ENCODE assay signal across 8 mouse cellular contexts in genomic region chr8:120179027-120179431, GRCm38 (mm10). TPM values are rescaled to one million over a fixed set of nuclear protein-coding genes. Genes with fewer than 3 reads are reported as not detected.
DNase-seq lines count a peak whose midpoint lies in the region; ATAC-seq and TF ChIP-seq lines count a peak whose summit lies in the region.

No protein-coding gene starts in this region.

- H3K4me1 ChIP-seq in embryonic facial prominence, embryonic 12.5 days = peaks cover 40% of the 10 kb centered on the region
- H3K4me1 ChIP-seq in heart, adult 2 months (ENCODE audit: control insufficient read depth, insufficient read depth, low read length) = peaks cover 2% of the 10 kb centered on the region
- no peaks in the 10 kb centered on the region for H3K4me1 ChIP-seq in kidney, adult 2 months (ENCODE audit: control insufficient read depth, insufficient read depth, low read length)
- H3K4me1 ChIP-seq in limb, embryonic 12.5 days (replicated peaks) = peaks cover 46% of the 10 kb centered on the region
- H3K4me1 ChIP-seq in midbrain, embryonic 15.5 days = peaks cover 48% of the 10 kb centered on the region

- H3K9ac ChIP-seq in embryonic facial prominence, embryonic 12.5 days = no peak overlapping the region
- no peak overlapping the region for H3K9ac ChIP-seq in heart, adult 2 months (ENCODE audit: low read depth, low read length)
- H3K9ac ChIP-seq in limb, embryonic 12.5 days (replicated peaks) = no peak overlapping the region
- H3K9ac ChIP-seq in midbrain, embryonic 15.5 days = no peak overlapping the region

- H3K4me3 ChIP-seq in embryonic facial prominence, embryonic 12.5 days = no peak overlapping the region; the same call in 1 of the 2 replicates
- peak overlapping the region; percentile 38 for H3K4me3 ChIP-seq in heart, adult 2 months
- no peak overlapping the region for H3K4me3 ChIP-seq in kidney, adult 2 months (ENCODE audit: insufficient read depth, low read depth, low read length)
- H3K4me3 ChIP-seq in limb, embryonic 12.5 days (replicated peaks) = no peak overlapping the region
- no peak overlapping the region for H3K4me3 ChIP-seq in midbrain, embryonic 15.5 days

- peak overlapping the region; percentile 38 for H3K4me2 ChIP-seq in embryonic facial prominence, embryonic 12.5 days (replicated peaks)
- H3K4me2 ChIP-seq in limb, embryonic 12.5 days = peak overlapping the region; percentile 47
- H3K4me2 ChIP-seq in midbrain, embryonic 15.5 days = peak overlapping the region; percentile 46

- intact Hi-C loops in heart, adult 2 months (cut with DNase I) = loop anchor here (1.0 to 5.0 kb wide), 4 partner anchors 98 to 429 kb away; no protein-coding TSS in a partner anchor

- no peaks in the 10 kb centered on the region for H3K9me3 ChIP-seq in embryonic facial prominence, embryonic 12.5 days
- H3K9me3 ChIP-seq in limb, embryonic 12.5 days = no peaks in the 10 kb centered on the region
- H3K9me3 ChIP-seq in midbrain, embryonic 15.5 days = no peaks in the 10 kb centered on the region

- TF ChIP-seq CTCF in heart, adult 2 months (IDR thresholded peaks at IDR 0.05) = peak; percentile 92
- peak; percentile 93 for TF ChIP-seq CTCF in kidney, adult 2 months (conservative IDR thresholded peaks at IDR 0.05; ENCODE audit: insufficient read depth, insufficient read length, low read depth, low read length)

- no peaks in the 10 kb centered on the region for H3K36me3 ChIP-seq in embryonic facial prominence, embryonic 12.5 days
- no peaks in the 10 kb centered on the region for H3K36me3 ChIP-seq in heart, adult 2 months (ENCODE audit: control insufficient read depth, insufficient read depth, low read length)
- no peaks in the 10 kb centered on the region for H3K36me3 ChIP-seq in kidney, adult 2 months (ENCODE audit: control insufficient read depth, insufficient read depth, low read length)
- H3K36me3 ChIP-seq in limb, embryonic 12.5 days = no peaks in the 10 kb centered on the region
- no peaks in the 10 kb centered on the region for H3K36me3 ChIP-seq in midbrain, embryonic 15.5 days (replicated peaks)

- no peak for TF ChIP-seq POLR2A in heart, adult 2 months (IDR thresholded peaks at IDR 0.05; ENCODE audit: insufficient read depth, low read depth, low read length)
- no peak for TF ChIP-seq POLR2A in kidney, adult 2 months (IDR thresholded peaks at IDR 0.05; ENCODE audit: low read depth, low read length)

- peak; percentile 90 for TF ChIP-seq EP300 in heart, adult 2 months (IDR thresholded peaks at IDR 0.05; ENCODE audit: insufficient read depth, low read depth, low read length)

- WGBS in embryonic facial prominence, embryonic 12.5 days = 0% methylated on average over 10 of the region's 10 CpGs
- WGBS in heart, adult 2 months = 1% methylated on average over 10 of the region's 10 CpGs
- WGBS in kidney, adult 2 months = under 1% methylated on average over 10 of the region's 10 CpGs
- under 1% methylated on average over 10 of the region's 10 CpGs for WGBS in limb, embryonic 12.5 days
- WGBS in midbrain, embryonic 15.5 days = 1% methylated on average over 10 of the region's 10 CpGs

- ATAC-seq in embryonic facial prominence, embryonic 12.5 days (ENCODE audit: insufficient number of reproducible peaks, insufficient read depth, low FRiP score, low TSS enrichment) = peak; percentile 55; the same call in 1 of the 2 replicates
- peak; percentile 32 for ATAC-seq in limb, embryonic 12.5 days (ENCODE audit: insufficient number of reproducible peaks, insufficient read depth, low FRiP score, low TSS enrichment, low read depth)
- peak; percentile 69 for ATAC-seq in midbrain, embryonic 15.5 days (replicated peaks)

- DNase-seq in 3T3-L1 (ENCODE audit: low read depth, low spot score) = peak; percentile 95
- peak; percentile 92 for DNase-seq in adrenal gland, postnatal 36 days
- DNase-seq in heart, adult 2 months = peak; percentile 88 to 94
- peak; percentile 92 for DNase-seq in kidney, adult 2 months
- DNase-seq in spleen, adult 18-20 months = peak; percentile 61 to 84

- H3K27ac ChIP-seq in embryonic facial prominence, embryonic 12.5 days = no peak overlapping the region
- H3K27ac ChIP-seq in heart, adult 2 months = no peak overlapping the region; the same call in 1 of the 2 replicates
- no peak overlapping the region for H3K27ac ChIP-seq in kidney, adult 2 months (ENCODE audit: insufficient read depth, low read depth, low read length)
- no peak overlapping the region for H3K27ac ChIP-seq in limb, embryonic 12.5 days
- H3K27ac ChIP-seq in midbrain, embryonic 15.5 days = peak overlapping the region; percentile 49

- H3K79me2 ChIP-seq in heart, adult 2 months (replicated peaks; ENCODE audit: control insufficient read depth, insufficient read depth, low read length) = no peaks in the 10 kb centered on the region

- peaks cover 31% of the 10 kb centered on the region for H3K27me3 ChIP-seq in embryonic facial prominence, embryonic 12.5 days
- no peaks in the 10 kb centered on the region for H3K27me3 ChIP-seq in heart, adult 2 months (ENCODE audit: control insufficient read depth, insufficient read depth, low read length)
- H3K27me3 ChIP-seq in kidney, adult 2 months (replicated peaks; ENCODE audit: control insufficient read depth, insufficient read depth, low read length) = no peaks in the 10 kb centered on the region; the same call in 1 of the 2 replicates
- peaks cover 29% of the 10 kb centered on the region for H3K27me3 ChIP-seq in limb, embryonic 12.5 days
- H3K27me3 ChIP-seq in midbrain, embryonic 15.5 days (replicated peaks) = no peaks in the 10 kb centered on the region

RNA-seq across cellular contexts. Expression of gene Fam92b, which starts 1.8 kb away (rescaled TPM):
- total RNA-seq in adrenal gland, postnatal 36 days (2021) = 1 to 10 TPM in 1 of 2 experiments, under 1 TPM in 1; 0.53 to 1.2 TPM
- 0.70 and 1.7 TPM in 2 replicates for polyA plus RNA-seq in embryonic facial prominence, embryonic 12.5 days (2016; fragmentation: Nextera tagmentation; extraction: Ambion mirVana)
- not detected for total RNA-seq in heart, adult 2 months (2021)
- polyA plus RNA-seq in heart, adult 2 months (2012; rRNA removed) = 1.0 TPM in 1 of 2 replicates, not detected in the other
- polyA plus RNA-seq in kidney, adult 2 months (2012; rRNA removed) = not detected in 2 replicates
- not detected in 2 replicates for polyA plus RNA-seq in limb, embryonic 12.5 days (2016; fragmentation: Nextera tagmentation; extraction: Ambion mirVana)
- 2.1 and 2.2 TPM in 2 replicates for polyA plus RNA-seq in midbrain, embryonic 15.5 days (2015; fragmentation: Nextera tagmentation; extraction: Ambion mirVana)

RNA-seq across cellular contexts. Expression of gene Gse1, which starts 49.2 kb away (rescaled TPM):
- total RNA-seq in adrenal gland, postnatal 36 days (2021) = 10 to 100 TPM; 25.9 to 30.2 TPM
- 10.6 and 12.3 TPM in 2 replicates for polyA plus RNA-seq in embryonic facial prominence, embryonic 12.5 days (2016; fragmentation: Nextera tagmentation; extraction: Ambion mirVana)
- total RNA-seq in heart, adult 2 months (2021) = 10 to 100 TPM; 21.0 to 24.3 TPM
- polyA plus RNA-seq in heart, adult 2 months (2012; rRNA removed) = 12.1 and 12.8 TPM in 2 replicates
- polyA plus RNA-seq in kidney, adult 2 months (2012; rRNA removed) = 14.8 and 15.6 TPM in 2 replicates
- polyA plus RNA-seq in limb, embryonic 12.5 days (2016; fragmentation: Nextera tagmentation; extraction: Ambion mirVana) = 7.6 and 9.1 TPM in 2 replicates
- 21.2 and 23.4 TPM in 2 replicates for polyA plus RNA-seq in midbrain, embryonic 15.5 days (2015; fragmentation: Nextera tagmentation; extraction: Ambion mirVana)
